Mouse (Mus musculus) lung, postnatal 10 days (tissue): ENCODE results near the gene Unc5cl.

Experiments
- DNase-seq: peaks from one replicate; pipeline ENCODE4 v3.0.0; 2021

Unc5cl gene

DNA sequence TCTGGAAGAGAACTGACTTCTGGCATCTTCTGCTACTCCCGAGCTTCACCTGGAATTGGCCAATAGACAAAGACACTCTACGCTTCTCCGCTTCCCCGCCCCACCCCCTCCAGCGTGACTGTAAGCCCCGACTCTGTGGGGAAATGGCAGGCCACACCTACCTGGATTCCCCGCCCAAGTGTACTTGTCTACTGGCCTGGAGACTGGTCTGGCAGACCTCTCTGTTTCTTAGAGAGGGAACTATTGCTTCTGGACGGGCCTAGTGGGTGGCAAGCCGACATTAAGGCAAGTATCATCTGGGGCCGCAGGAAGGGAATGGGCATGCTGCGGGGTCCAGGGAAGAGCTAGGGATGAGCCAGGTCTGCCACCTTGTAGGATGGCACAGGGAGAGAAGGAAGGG, at the start of gene Unc5cl:
Unc5cl (plus strand) TSS at position 214 of the 400 bp plus-strand sequence.
- peak; percentile 34 for DNase-seq

DNA sequence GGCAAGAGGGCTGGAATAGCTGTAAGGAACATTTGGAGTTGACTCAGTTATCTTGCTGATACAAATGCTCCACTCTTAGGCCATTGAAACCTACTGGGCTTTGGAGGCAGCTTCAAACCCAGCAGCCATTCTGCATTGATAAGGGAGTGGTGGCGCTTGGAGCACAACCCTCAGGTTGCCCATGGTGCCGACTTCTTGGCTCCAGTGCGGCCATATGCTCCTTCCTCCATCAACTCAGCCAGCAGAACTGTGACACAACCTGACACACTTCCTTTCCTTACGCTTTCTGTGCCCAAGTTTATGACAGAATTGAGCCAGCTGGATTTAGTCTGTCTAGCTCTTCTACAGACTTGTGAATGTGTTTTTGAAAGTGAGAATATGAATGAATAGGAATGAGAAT, 47.5 kb upstream of the Unc5cl start:
- DNase-seq: no peak

DNA sequence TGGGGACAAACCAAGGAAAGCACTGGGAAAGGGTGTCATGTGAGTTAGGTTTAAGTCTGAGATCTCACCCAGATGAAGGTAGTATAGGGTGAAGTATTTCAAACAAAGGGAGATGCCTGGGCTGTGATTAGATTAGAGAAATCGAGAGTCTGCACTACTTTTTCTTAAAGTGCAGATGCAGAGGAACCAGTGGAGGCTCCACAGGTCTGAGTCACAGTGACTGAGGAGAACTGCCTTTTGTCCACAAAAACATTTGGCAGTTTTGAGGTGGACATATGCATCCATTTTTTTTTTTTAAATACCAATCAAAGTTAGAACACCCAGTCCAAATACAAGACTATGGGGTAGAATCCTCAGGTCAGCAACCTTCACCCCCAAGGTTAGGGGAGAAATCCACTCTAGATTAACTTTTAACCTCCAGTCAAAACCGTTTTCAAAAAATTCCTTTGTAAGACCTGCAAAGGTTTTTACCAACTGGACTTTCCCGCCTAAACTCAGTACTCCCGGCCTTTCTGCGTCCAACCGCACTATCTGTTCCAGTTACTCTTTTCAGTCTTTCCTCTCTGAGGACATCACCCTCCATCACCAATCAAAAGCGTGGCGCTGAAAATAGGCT, 46.7 kb upstream of the Unc5cl start:
- no peak for DNase-seq

DNA sequence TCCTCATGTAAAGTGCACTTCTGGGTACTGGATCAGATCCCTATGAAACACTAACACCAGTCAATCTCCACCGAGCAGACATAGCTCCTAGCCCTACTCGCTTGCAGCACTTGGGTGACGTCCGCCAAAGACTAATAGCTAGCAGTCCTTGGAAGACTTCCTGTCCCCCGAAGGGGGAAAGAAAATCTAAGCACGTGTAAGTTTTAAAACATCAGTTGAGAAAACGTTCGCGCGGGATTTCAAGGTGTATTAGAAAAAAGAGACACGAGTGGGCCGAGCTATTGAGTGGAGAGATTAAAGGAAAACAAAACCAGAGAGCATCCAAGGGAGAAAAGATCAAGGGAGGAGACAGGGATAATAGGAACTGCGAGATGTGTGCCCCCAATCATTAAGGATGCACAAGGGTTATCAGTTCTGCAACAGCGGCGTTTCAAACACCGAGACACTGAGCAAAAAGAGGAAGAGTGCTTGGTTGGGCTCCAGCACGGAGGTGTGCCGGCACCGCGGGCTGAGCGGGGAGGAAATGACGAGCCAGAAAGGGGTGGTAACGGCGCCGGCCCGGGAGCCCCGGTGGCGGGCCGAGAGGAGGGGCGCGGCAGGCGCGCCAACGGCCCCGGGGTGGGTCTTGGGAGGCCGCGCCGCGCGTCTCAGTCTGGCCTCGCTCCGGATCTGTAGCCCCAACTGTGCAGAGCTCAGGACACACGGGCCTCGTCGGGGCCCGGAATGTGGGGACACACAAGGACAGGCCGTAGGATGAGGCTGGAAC, 46.0 kb upstream of the Unc5cl start:
- peak; percentile 83 for DNase-seq

DNA sequence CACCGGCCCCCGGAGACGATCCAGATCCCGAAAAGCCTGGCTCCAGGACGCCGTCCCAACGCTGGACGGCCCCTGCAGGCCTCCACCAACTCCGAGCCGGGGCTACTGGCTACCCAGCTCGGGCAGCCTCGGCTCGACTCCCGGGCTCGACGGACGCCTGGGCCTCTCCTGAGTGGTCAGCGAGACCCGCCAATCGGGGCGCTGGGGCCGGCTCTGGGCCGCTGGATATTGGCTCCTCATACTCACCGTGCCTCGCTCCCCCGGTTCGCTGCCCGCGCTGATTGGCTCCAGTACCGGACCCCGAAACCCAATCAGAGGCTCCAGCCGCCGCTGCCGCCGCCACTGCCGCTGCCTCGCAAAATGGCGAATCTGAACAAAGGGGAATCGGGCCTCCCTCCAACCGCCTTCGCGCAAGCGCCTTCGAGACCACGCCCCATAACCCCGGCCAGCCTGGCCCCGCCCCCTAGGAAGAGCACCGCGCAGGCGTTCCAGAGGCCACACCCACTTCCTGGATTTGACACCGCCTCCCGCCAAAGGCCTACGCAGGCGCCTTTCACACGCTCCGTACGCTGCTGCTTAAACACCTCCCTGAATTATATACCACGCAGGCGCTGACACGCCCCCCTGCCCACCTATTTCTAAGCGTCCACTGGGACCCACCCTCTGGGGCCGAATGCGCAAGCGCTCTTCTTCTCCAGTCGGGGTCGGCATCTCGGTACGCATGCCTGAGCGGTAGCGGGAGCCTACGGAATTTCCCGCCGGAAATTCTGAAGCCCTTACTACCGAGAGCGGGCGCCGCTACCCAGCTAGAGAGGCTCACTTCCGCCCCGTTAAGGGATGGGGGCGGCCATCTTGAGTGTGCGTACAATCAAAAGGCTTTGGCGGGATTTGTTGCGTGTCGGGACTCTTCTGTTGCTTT, 45.1 kb upstream of the Unc5cl start, which contains the start of the genes Nfya and Oard1:
Nfya (minus strand) TSS at position 527 of the 919 bp plus-strand sequence.
Oard1 (plus strand) TSS at position 635 of the 919 bp plus-strand sequence.
- peak; percentile 100 for DNase-seq

DNA sequence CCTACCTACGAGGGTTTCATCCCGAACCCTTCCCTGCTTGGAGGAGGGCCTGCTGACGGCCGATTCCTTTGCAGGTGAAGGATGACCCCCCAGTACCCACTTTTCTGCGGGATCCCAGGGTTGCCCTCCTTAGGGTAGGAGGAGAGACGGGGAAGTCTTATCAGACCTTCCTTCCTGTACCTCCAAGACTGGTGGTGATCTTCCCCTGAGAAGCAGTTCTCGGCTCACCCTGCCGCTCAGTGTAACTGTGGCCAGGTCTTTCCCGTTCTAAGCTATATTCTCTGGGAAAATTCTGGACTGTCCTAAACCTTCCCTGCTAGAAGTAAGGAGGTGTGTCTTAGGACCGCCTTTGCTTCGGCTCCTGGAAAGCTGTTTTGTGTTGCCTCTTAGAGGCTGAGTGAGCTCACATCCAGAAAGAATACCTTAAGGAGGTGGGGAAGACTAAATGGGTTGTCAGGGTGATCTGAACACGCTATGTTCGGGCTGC, 44.4 kb upstream of the Unc5cl start:
- DNase-seq: no peak

DNA sequence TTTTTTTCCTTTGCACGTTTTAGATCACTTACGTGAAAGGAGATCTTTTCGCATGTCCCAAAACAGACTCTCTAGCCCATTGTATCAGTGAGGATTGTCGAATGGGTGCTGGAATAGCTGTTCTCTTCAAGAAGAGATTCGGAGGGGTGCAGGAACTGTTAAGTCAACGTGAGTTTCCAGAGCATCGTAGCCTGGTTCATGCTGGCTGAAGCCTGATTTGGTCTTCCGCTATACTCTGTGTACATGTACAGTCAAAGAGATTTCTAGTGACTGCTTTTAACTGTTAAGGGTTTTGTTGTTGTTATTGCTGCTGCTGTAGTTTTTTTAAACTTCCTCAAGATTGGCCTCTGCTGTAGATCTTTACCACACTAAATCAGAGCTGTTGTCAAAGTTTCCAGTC, 43.5 kb upstream of the Unc5cl start:
- DNase-seq: no peak

DNA sequence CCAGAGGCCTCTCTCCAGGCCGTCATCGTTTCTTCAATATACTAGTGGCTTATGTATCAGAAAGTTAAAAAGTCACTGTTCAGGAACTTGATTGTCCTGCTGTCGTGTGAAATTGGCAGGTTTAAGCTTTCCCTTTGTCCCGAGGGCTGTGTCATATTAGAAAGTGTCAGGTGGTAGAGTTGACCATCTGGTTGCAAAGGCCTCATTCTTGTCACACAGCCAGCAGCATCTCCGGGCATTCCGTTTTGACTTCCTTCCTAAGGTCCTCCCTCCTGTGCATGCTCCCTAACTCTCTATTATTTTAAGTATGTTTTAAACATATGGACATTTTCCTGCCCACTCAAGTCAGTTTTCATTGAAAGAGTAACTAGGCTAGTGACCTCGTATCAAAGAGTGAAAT, 38.7 kb upstream of the Unc5cl start:
- no peak for DNase-seq

DNA sequence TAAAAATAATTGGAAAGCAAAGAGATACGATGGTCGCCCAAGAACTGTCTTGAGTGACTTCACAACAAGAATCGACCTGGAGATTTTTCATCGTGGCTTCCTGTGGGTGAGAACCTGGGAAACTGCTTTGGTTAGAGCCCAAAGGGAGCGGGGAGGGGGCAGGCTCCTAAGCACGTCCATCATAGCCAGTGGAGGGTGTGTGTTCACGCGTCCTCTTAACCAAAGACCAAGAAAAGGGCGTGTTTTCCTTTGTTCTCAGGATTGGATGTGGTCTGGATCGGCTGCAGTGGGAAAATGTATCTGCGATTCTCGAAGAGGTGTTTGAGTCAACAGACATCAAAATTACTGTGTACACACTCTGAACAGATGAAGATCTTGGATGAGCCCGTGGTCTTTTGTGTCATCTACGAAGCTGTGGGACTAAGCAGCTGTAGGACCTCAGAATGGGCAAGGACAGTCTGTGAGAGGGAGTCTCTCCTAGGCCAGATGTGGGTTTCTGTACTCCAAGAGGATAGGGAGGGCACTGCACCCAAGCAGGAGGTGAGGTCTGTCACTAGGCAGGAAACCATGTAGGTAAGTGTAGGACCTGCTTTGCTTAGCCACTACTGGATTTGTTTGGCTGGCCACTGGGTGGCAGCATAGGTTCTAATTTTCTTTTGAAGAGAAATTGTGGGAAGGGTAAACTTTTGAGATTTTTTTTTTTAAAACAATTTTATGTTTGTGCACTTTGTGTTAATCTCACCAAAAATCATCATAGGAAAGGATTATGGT, 38.1 kb upstream of the Unc5cl start:
- peak; percentile 75 for DNase-seq

DNA sequence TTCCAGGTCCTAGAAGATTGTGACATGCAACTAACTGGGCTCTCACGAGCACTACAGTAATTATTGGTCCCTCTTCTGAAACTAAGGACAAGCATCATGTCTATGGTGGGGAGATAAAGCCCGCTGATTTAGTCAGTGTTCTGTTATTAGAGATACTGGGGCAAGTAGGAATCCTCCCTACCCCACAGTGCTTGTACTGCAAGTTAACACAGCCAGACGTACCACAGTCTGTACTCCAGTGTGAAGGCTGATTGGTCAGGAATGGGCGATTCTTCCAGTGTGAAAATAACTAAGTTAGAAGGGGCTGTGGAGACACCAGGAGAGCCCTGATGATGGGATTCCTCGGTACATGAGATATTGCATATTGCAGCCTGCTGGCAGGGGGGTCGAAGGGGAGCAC, 37.2 kb upstream of the Unc5cl start:
- no peak for DNase-seq

DNA sequence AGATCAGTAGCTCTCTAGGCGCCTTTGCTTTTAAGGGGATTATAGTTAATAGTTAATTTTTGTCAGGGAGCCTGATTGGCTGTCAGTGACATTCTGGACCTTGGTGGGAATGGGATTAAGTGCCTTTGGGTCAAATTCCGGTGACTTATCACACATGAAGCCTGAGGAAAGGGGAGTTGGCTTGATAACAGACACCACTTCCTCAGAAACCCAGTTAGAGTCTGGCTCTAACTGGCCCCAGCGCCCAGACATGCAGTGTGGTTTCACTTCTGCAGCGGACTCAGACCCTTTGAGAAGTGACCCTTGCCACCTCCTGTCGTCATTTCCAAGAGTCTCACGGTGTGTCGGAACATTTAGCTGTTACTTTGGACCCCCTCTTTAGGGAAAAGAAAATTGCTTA, 36.5 kb upstream of the Unc5cl start:
- no peak for DNase-seq

DNA sequence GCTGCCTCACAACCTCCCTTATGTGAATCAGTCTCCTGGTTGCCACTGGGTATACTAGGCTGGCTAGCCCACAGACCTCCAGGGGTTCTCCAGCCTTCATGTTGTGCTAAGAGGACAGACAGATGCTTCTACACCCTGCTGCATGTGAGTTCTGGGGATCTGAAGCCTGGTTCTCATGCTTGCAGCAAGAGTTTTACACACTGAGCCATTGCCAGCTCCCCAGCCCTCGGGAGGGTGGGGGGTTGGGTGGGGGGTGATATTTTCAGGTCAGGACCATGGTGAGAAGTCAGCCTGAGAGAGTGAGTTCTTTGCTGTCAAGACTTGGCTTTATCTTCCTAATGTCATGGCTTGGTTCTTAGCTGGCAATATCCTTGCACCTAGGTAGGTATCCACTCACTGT, 35.9 kb upstream of the Unc5cl start:
- DNase-seq: no peak

DNA sequence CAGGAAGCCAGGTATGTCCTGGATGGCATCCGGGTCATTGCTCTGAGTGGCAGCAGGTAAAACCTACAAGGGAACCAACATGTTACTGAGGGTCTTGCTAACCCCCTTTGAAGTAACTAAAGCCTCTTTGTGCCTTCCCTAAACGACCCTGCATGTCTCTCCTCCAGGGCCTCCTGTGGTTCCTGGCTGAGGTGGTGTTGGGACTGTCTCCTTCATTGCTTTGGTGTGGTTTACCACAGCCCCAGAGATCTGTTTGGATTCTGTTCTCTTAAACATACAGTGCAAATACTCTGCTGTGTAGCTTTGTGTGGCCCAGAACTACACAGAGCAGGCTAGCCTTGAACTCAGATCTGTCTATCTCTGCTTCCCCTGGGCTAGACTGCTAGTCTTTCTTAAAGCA, 35.1 kb upstream of the Unc5cl start:
- DNase-seq: no peak

DNA sequence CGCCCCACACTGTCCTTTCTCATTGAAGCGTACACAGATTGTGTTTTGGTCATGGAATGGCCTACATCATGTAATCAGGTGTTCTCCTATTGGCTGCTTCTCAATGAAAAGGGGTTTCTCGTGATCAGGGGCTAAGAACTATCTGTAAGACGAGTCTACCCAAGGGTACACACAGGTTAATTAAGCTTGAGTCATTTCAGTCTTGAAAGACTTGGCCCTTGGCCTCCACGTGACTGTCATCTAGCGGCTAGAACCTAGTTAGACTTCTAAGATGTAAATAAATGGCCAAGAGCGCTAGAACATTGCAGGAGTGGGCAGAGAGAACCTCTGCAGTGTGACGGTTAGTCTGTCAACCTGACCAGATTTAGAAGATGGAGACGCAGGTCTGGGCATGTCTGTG, 30.5 kb upstream of the Unc5cl start:
- no peak for DNase-seq

DNA sequence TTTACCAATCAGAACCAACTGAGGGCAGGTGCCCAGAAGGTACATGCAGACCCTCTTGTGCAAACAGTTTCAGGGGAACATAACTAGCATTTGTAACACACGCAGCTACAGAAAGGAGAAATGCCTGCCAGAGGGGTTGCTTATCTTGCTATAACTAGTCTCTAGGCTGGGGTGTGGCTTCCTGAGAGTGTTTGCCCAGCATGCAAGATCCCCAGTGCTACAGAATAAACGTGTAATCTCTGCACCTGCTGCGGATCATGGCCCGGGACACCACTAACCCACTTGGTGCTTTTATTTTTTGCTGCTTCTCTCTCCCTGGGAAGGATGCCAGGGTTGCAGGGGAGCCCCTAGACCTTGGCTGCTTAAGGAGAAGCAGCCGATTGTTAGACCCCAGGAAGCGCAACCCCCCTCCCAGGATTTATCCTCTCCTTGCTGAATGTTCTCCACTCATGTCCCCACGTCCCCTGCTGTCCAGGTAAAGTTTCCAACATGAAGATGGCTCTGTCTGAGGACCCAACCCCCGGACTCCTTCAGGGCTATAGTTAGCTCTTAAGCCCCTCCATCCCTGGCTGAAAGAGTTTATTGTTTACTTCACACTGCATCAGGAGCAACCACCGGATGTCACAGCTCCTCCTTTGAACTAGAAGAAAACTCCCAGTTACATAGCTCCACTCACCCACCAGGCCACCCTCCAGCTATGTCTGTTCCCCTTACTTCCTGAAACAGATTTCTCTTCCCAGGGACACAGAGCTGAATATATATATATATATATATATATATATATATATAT, 28.7 kb upstream of the Unc5cl start:
- peak; percentile 33 for DNase-seq

DNA sequence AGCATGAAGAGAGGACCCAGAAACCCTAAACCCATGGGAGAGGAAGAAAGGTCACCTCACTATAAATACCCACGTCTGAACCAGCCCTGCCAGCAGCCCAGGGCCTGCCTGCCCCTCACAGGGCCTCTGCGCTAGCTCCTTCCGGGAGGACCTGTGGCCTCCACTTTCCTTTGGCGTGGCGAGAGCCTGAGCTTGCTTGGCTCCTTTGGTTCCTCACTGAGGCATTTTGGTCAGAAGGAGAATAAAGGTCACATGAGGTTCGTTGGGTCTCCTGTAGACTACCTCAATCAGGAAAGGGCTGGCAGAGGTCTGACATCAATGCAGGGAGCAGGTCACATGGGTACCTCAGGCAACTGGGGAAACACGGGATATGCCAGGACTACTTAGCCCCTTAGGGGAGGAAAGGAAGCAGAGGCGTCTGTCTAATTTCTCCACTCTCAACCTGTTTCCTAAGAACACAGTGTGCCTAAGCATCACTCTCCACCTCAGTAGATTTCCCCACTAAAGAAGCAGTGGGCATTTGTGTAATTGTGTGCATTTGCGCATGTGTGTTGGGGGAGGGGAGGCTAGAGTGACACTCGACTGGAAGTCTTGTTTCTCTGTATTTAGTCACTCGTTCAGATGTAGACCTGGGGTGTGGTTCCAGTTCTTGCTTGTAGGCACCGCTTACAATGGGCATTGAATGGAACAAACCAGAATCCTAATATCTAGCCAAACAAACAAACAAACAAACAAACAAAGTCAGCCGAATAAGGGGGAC, 27.5 kb upstream of the Unc5cl start:
- no peak for DNase-seq

DNA sequence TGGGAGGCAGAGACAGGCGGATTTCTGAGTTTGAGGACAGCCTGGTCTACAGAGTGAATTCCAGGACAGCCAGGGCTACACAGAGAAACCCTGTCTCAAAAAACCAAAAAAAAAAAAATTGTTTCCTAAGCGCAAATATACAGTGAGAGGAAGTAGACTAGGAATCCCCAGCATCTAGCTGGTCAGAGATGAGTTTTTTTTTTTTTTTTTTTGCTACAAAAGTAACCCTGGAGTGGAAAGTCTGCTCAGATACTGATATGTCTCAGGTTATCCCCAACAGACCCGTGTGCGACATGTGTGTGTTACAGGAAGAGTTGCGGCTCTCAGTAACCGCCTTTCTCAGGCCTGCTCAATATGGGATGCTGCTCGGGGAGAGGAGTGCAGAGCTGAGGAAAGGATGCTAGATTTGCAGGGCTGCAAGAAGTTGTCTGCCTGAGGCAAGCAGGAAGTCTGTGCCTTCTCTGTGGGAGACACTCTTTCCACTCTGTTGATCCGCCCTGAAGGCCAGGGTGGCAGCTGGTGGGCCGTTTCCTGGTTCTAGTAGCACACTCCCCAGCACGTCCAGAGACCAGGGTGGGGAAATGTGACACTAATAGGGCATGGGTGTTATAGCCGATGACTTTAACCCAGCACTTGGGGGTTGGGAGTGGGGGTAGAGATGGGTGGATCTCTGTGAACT, 26.7 kb upstream of the Unc5cl start:
- DNase-seq: peak; percentile 37

DNA sequence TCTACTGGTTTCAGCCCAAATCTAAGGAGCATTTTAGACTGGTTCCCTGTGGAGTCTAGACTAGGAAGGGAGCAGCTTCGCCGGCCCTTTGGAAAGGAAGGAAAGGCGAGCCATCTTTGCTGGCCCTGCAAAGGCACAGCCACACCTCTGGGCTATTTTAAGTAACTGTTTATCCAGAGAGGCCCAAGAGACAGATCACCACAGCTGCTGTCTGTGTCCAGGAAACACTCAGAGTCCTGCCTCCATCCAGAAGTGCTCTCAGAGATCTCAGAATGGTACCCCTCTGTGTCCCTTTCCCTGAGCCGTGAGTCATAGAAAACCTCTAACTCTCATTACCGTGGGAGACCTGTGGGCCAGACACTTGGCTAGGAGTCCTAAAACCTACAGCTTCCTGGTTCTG, 24.3 kb upstream of the Unc5cl start:
- peak; percentile 63 for DNase-seq

DNA sequence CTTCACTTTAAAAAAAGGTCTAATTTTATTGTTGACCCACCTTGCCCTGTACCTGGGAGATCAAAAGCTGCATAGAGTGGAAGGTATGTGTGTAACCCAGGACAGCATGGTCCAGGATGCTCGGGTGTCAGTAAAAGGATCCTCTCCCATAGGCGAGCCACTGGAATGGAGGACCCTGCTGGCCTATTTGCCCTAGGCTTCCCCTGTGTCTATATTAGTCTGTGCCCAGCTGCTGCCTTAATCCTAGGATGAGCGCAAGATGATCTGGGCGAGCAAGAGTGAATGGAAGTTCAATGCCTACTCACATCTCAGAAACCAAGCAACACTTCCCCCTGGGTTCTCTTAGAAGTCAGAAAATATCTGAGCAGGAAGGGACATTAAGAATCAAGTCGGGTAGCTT, 23.6 kb upstream of the Unc5cl start:
- no peak for DNase-seq
